Mouse (Mus musculus): ENCODE data around the gene Tex35.

DNA sequence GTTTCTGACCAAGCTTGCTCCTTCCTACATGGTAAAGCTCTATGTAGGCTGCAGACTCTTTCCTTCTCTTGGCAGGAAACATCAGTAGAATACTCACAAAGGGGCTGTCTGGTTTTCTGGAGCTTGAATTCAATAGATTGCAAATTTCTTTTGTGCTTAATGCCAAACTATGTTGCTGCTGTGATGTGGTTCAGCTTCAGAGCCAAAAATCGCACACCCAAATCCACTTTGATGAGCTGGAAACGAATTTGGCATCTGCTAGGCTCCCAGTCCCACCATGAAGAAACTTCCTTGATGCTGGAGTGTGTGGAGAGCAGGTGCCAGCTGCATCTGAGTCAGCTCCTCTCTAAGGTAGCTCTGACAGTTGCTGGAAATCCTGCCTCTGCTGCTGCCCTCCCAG, 6.0 kb upstream of the Tex35 start:
- TF ChIP-seq POLR2A (IDR thresholded peaks at IDR 0.05; ENCODE audit: control insufficient read depth, extremely low read depth, insufficient read depth, low read length, poor library complexity), result no peak
- TF ChIP-seq CTCF (IDR thresholded peaks at IDR 0.05; ENCODE audit: borderline replicate concordance, control insufficient read depth, extremely low read depth, insufficient read depth, low read length, poor library complexity), result no peak

All from thymus, adult 2 months (tissue).